Mouse (Mus musculus): ENCODE results near the gene Olfr1229. TPM values are rescaled to one million over a fixed set of nuclear protein-coding genes. Genes with fewer than 3 reads are reported as not detected.

The Olfr1229 gene
- polyA plus RNA-seq (2015; fragmentation: Nextera tagmentation; extraction: Ambion mirVana) = not detected in 2 replicates

DNA sequence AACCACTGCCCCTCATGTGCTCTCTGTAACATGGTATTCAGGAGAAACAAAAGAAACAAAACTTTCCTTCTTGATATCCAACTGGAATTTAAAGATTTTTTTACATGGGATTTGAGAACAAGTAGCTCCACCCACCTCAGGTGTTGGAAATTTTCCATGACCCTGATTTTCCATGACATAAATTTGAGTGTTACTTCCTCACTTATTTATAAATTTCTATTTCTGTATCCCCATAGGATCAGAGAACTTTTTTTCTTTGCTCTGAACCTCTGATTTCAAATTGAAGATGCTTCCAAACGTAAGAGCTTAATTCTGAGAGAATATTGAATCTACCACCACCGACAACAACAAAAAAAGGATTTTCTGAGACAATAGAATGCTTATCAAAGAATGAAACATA is at the start of gene Olfr1229:
TSS of gene Olfr1229 (minus strand) at position 101 of the 400 bp plus-strand sequence.
- WGBS = 74% methylated on average over 2 of the region's 2 CpGs
- no peaks in the 10 kb centered on the region for H3K9me3 ChIP-seq (ENCODE audit: control insufficient read depth, low read length)
- H3K9ac ChIP-seq (ENCODE audit: low read length) = no peak within 1 kb of the TSS
- no peak within 1 kb of the TSS for H3K27ac ChIP-seq (ENCODE audit: low read length)
- H3K4me2 ChIP-seq (ENCODE audit: low read depth, low read length) = no peak within 1 kb of the TSS
- ATAC-seq (ENCODE audit: low read depth) = no peak
- H3K27me3 ChIP-seq (ENCODE audit: control insufficient read depth, insufficient read depth, low read depth, low read length) = no peaks in the 10 kb centered on the region
- no peaks in the 10 kb centered on the region for H3K36me3 ChIP-seq (ENCODE audit: control insufficient read depth, insufficient read depth, low read length)
- no peak within 1 kb of the TSS for H3K4me3 ChIP-seq (ENCODE audit: low read length)
- no peaks in the 10 kb centered on the region for H3K4me1 ChIP-seq (replicated peaks; ENCODE audit: control insufficient read depth, insufficient read depth, low read length)

DNA sequence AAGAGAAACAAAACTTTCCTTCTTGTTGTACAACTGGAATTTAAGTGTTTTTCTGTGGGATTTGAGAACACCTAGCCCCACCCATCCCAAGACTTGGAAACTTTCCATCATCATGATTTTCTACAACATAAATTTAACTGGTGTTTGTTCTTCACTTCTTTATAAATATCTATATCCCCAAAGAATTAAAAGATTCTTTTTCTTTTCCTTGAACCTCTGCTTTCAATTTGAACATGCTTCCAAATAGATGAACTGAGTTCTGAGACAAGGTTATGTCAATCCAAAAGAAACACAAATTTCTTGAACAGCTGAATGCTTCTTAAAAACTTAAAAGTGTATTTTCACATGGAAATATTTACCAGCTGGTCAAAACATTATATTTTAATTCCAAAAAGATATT is 41.8 kb upstream of the Olfr1229 start, which contains the start of gene Olfr1232:
TSS of gene Olfr1232 (minus strand) at position 101 of the 400 bp plus-strand sequence.
- H3K4me3 ChIP-seq (ENCODE audit: low read length) = no peak within 1 kb of the TSS
- no peak for ATAC-seq (ENCODE audit: low read depth)
- no peaks in the 10 kb centered on the region for H3K4me1 ChIP-seq (replicated peaks; ENCODE audit: control insufficient read depth, insufficient read depth, low read length)
- no peaks in the 10 kb centered on the region for H3K36me3 ChIP-seq (ENCODE audit: control insufficient read depth, insufficient read depth, low read length)
- no peak within 1 kb of the TSS for H3K9ac ChIP-seq (ENCODE audit: low read length)
- H3K4me2 ChIP-seq (ENCODE audit: low read depth, low read length) = no peak within 1 kb of the TSS
- no peak within 1 kb of the TSS for H3K27ac ChIP-seq (ENCODE audit: low read length)
- no peaks in the 10 kb centered on the region for H3K9me3 ChIP-seq (ENCODE audit: control insufficient read depth, low read length)
- H3K27me3 ChIP-seq (ENCODE audit: control insufficient read depth, insufficient read depth, low read depth, low read length) = no peaks in the 10 kb centered on the region

DNA sequence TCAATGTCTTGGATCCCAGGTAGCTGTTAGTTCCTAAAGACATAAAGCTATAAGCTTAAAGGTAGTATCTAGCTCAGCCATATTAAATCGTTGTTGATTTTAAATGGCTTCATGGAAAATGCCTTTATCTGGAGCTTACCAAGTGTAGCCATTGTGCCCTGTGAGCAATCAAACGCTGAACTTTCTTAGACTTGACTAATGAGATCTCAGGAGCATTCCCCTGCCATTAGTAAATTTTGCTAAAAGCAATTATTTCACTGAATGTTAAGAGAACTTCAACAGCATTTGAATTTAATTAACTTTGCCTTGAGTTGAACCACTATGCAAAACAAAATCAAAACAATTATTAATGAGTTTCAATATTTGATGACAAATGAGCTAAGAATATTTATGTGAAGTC is 19.2 kb upstream of the Olfr1229 start, which contains the start of gene Olfr1231:
TSS of gene Olfr1231 (minus strand) at position 101 of the 400 bp plus-strand sequence.
- ATAC-seq (ENCODE audit: low read depth) = no peak
- 69% methylated on average over 2 of the region's 2 CpGs for whole genome bisulfite sequencing
- H3K9me3 ChIP-seq (ENCODE audit: control insufficient read depth, low read length) = no peaks in the 10 kb centered on the region

DNA sequence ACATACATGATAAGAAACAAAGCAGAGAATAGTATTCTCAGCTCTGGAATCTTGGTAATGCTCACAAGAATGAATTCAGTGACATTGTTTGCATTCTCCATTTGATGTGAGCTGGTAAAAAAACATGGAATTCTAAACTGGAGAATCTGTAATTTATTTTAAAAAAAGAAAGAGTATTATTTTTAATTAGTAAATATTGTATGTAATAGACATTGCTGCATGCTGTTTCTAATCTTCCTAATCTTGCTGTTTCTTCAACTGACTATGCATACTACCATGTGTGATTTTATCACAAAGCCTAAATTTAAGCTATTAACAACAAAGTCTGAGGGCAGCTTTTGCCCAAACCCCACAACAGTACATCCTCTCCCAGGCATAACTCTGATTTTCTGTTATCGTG is 9.4 kb upstream of the Olfr1229 start, which contains the start of gene Olfr1230:
TSS of gene Olfr1230 (minus strand) at position 101 of the 400 bp plus-strand sequence.
- no peak within 1 kb of the TSS for H3K27ac ChIP-seq (ENCODE audit: low read length)
- 93% methylated on average over 1 of the region's 1 CpGs for whole genome bisulfite sequencing
- no peak within 1 kb of the TSS for H3K4me3 ChIP-seq (ENCODE audit: low read length)
- H3K36me3 ChIP-seq (ENCODE audit: control insufficient read depth, insufficient read depth, low read length) = no peaks in the 10 kb centered on the region
- no peak within 1 kb of the TSS for H3K9ac ChIP-seq (ENCODE audit: low read length)
- no peak within 1 kb of the TSS for H3K4me2 ChIP-seq (ENCODE audit: low read depth, low read length)
- no peak for ATAC-seq (ENCODE audit: low read depth)
- no peaks in the 10 kb centered on the region for H3K4me1 ChIP-seq (replicated peaks; ENCODE audit: control insufficient read depth, insufficient read depth, low read length)
- no peaks in the 10 kb centered on the region for H3K9me3 ChIP-seq (ENCODE audit: control insufficient read depth, low read length)
- no peaks in the 10 kb centered on the region for H3K27me3 ChIP-seq (ENCODE audit: control insufficient read depth, insufficient read depth, low read depth, low read length)

More for the DNA sequence above, 19.2 kb upstream of the Olfr1229 start, which contains the start of gene Olfr1231:
- Histone ChIP-seq H3K27ac (ENCODE audit: low read length) (no peak within 1 kb of the TSS), H3K4me1 (replicated peaks; ENCODE audit: control insufficient read depth, insufficient read depth, low read length) (no peaks in the 10 kb centered on the region), H3K4me2 (ENCODE audit: low read depth, low read length) (no peak within 1 kb of the TSS), H3K36me3 (ENCODE audit: control insufficient read depth, insufficient read depth, low read length) (no peaks in the 10 kb centered on the region), H3K27me3 (ENCODE audit: control insufficient read depth, insufficient read depth, low read depth, low read length) (no peaks in the 10 kb centered on the region), H3K4me3 (ENCODE audit: low read length) (no peak within 1 kb of the TSS), H3K9ac (ENCODE audit: low read length) (no peak within 1 kb of the TSS)

DNA sequence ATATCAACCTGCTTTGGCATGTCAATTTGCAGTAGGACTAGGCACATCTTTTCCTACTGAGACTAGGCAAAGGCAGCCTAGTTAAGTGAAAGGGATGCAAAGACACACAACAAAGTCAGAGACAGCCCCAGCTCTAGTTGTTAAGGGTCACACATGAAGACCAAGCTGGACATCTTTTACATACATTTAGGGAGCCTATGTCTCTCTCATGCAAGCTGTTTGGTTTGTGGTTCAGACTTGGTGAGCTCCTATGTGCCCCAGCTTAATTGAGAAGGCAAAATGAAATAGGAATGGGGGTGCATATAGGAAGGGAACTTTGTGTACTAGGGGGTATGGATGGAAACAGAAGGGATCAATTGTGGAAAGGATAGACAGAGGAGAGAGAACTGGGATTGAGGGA is 33.9 kb downstream of the Olfr1229 start, which contains the start of gene Olfr1228:
TSS of gene Olfr1228 (minus strand) at position 101 of the 400 bp plus-strand sequence.
- no peak for ATAC-seq (ENCODE audit: low read depth)
- no peaks in the 10 kb centered on the region for H3K4me1 ChIP-seq (replicated peaks; ENCODE audit: control insufficient read depth, insufficient read depth, low read length)

More for the DNA sequence above, 33.9 kb downstream of the Olfr1229 start, which contains the start of gene Olfr1228:
- no peaks in the 10 kb centered on the region for H3K36me3 ChIP-seq (ENCODE audit: control insufficient read depth, insufficient read depth, low read length)
- H3K4me3 ChIP-seq (ENCODE audit: low read length) = no peak within 1 kb of the TSS
- no peak within 1 kb of the TSS for H3K9ac ChIP-seq (ENCODE audit: low read length)
- H3K9me3 ChIP-seq (ENCODE audit: control insufficient read depth, low read length) = no peaks in the 10 kb centered on the region
- H3K27me3 ChIP-seq (ENCODE audit: control insufficient read depth, insufficient read depth, low read depth, low read length) = no peaks in the 10 kb centered on the region
- no peak within 1 kb of the TSS for H3K4me2 ChIP-seq (ENCODE audit: low read depth, low read length)
- no peak within 1 kb of the TSS for H3K27ac ChIP-seq (ENCODE audit: low read length)

Other genes with a start within 250 kb of the Olfr1229 start
- gene Olfr1218, start 226.8 kb downstream of the Olfr1229 start, polyA plus RNA-seq (2015; fragmentation: Nextera tagmentation; extraction: Ambion mirVana) = not detected in 2 replicates
- not detected in 2 replicates for gene Olfr1219, start 204.5 kb downstream of the Olfr1229 start, polyA plus RNA-seq (2015; fragmentation: Nextera tagmentation; extraction: Ambion mirVana)
- not detected in 2 replicates for gene Olfr1220, start 181.2 kb downstream of the Olfr1229 start, polyA plus RNA-seq (2015; fragmentation: Nextera tagmentation; extraction: Ambion mirVana)
- not detected in 2 replicates for gene Olfr1221, start 170.7 kb downstream of the Olfr1229 start, polyA plus RNA-seq (2015; fragmentation: Nextera tagmentation; extraction: Ambion mirVana)
- not detected in 2 replicates for gene Olfr1222, start 155.0 kb downstream of the Olfr1229 start, polyA plus RNA-seq (2015; fragmentation: Nextera tagmentation; extraction: Ambion mirVana)
- not detected in 2 replicates for gene Olfr1223, start 136.5 kb downstream of the Olfr1229 start, polyA plus RNA-seq (2015; fragmentation: Nextera tagmentation; extraction: Ambion mirVana)
- not detected in 2 replicates for gene Olfr1224-ps1, start 123.9 kb downstream of the Olfr1229 start, polyA plus RNA-seq (2015; fragmentation: Nextera tagmentation; extraction: Ambion mirVana)
- gene Olfr1225, start 113.3 kb downstream of the Olfr1229 start, polyA plus RNA-seq (2015; fragmentation: Nextera tagmentation; extraction: Ambion mirVana) = not detected in 2 replicates
- gene Olfr1226, start 88.0 kb downstream of the Olfr1229 start, polyA plus RNA-seq (2015; fragmentation: Nextera tagmentation; extraction: Ambion mirVana) = not detected in 2 replicates
- not detected in 2 replicates for gene Olfr1228, start 34.0 kb downstream of the Olfr1229 start, polyA plus RNA-seq (2015; fragmentation: Nextera tagmentation; extraction: Ambion mirVana)
- not detected in 2 replicates for gene Olfr1230, start 9.3 kb upstream of the Olfr1229 start, polyA plus RNA-seq (2015; fragmentation: Nextera tagmentation; extraction: Ambion mirVana)
- gene Olfr1231, start 19.1 kb upstream of the Olfr1229 start, polyA plus RNA-seq (2015; fragmentation: Nextera tagmentation; extraction: Ambion mirVana) = not detected in 2 replicates
- not detected in 2 replicates for gene Olfr1232, start 41.7 kb upstream of the Olfr1229 start, polyA plus RNA-seq (2015; fragmentation: Nextera tagmentation; extraction: Ambion mirVana)
- not detected in 2 replicates for gene Olfr1233, start 54.4 kb upstream of the Olfr1229 start, polyA plus RNA-seq (2015; fragmentation: Nextera tagmentation; extraction: Ambion mirVana)
- not detected in 2 replicates for gene Olfr1234, start 76.9 kb upstream of the Olfr1229 start, polyA plus RNA-seq (2015; fragmentation: Nextera tagmentation; extraction: Ambion mirVana)
- not detected in 2 replicates for gene Olfr1238, start 121.7 kb upstream of the Olfr1229 start, polyA plus RNA-seq (2015; fragmentation: Nextera tagmentation; extraction: Ambion mirVana)
- not detected in 2 replicates for gene Olfr1239, start 132.4 kb upstream of the Olfr1229 start, polyA plus RNA-seq (2015; fragmentation: Nextera tagmentation; extraction: Ambion mirVana)
- not detected in 2 replicates for gene Olfr1240, start 155.0 kb upstream of the Olfr1229 start, polyA plus RNA-seq (2015; fragmentation: Nextera tagmentation; extraction: Ambion mirVana)
- not detected in 2 replicates for gene Olfr1241, start 199.1 kb upstream of the Olfr1229 start, polyA plus RNA-seq (2015; fragmentation: Nextera tagmentation; extraction: Ambion mirVana)
- not detected in 2 replicates for gene Olfr1242, start 210.3 kb upstream of the Olfr1229 start, polyA plus RNA-seq (2015; fragmentation: Nextera tagmentation; extraction: Ambion mirVana)
- gene Olfr1243, start 243.5 kb upstream of the Olfr1229 start, polyA plus RNA-seq (2015; fragmentation: Nextera tagmentation; extraction: Ambion mirVana) = not detected in 2 replicates

Measured in lung, embryonic 16.5 days (tissue).